Mouse (Mus musculus): ENCODE measurements at regions not wholly inside any gene's neighbourhood (a gene's known extent, or its start where the extent isn't known, plus 50 kb on each side); places are given as distances from the start of the nearest gene placed in this dataset.

DNA sequence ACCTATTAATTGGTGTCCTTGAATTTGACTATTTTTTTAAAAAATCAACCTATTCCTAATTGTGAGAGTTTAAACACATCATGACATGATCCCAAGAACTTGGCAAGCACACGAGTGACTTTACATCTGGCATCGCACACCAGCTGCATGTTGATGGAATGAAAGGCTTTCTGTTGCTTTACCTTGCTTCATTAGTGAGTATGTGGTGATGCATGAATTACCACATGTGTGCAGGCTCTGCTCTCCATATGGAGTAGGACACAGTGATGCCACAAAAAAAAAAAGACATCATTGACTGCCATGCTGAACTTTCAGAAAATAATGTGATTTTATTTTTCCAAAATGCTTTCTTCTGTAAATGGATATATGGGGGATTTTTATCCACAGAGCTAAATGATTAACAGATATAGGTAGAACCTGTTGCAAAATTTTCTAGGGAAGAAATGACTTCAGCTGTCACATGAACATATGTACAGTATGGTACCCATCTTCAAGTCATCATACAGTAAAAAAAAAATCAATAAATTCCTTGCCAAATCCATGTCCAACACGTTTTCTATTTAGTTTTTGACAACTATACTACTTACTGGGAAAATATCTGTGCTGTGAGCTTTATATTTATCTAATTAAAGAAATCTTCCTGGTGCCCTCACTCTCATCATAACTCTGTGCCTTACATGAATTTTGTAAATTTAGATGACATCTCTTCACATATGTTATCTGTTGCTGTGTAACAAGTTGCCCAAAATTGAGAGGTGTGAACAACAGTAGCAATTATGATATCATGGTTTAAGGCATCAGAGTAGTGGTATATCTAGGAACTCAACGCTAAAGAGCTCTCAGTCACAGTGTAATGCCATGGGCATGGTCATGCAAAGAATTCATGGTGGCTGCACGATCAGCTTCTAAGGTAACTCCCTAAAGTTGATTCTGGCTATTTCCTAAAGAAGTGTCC, 84.0 kb upstream of the Arrdc3 start:
- no peak for DNase-seq (ENCODE audit: low spot score in 2 of 2)

DNA sequence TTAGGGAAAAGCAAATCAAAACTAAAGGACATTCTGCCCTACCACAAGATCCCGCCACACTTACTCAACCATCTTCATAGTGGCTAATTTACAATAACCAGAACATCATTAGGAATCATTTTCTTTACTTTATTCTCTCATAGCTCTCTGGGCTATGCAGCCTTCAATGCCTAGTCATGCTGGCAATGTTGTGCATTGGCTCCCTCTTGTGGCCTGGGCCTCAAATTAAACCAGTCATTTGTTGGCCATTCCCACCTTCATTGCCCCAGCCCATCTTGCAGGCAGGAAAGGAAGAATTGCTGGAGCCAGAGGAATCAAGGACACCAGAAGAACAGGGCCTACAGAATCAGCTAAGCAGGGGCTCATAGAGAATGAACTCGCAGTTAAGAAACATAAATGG, 77.0 kb upstream of the Arrdc3 start:
- DNase-seq (ENCODE audit: low spot score in 2 of 2) = peak; percentile 4 to 9

DNA sequence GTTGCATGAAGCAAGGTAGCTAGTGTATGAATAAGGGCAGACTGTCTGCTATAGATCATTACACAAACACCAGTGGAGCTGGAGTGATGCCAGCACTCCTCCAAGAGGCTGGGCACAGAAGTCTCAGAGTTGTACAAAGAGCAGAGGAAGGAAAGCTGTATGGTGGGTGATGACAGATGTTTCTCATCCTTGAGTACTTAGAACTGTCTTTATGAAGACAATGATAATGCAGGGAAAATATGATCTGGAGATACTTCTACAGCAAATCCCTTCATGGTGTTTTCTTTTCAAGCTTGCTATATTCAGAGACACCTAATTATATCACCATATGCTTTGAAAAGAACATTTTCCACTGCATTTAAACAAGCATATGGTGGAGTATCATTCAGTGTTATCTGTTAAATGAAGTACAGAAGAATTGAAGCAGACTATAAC, 56.1 kb upstream of the Arrdc3 start:
- peak; percentile 41 to 58 for DNase-seq (ENCODE audit: low spot score in 2 of 2)

Measured in frontal cortex, postnatal 36 days (tissue).